Mouse (Mus musculus) kidney, adult 11 months (tissue): ENCODE data around the gene Dnajc11.

Experiments used
- DNase-seq: peaks from one replicate; pipeline ENCODE4 v3.0.0; 2022

Dnajc11 gene

GRCm38 (mm10) chr4:151934215-151934572 is 703 bp downstream of the Dnajc11 start:
- peak; percentile 15 for DNase-seq

DNA sequence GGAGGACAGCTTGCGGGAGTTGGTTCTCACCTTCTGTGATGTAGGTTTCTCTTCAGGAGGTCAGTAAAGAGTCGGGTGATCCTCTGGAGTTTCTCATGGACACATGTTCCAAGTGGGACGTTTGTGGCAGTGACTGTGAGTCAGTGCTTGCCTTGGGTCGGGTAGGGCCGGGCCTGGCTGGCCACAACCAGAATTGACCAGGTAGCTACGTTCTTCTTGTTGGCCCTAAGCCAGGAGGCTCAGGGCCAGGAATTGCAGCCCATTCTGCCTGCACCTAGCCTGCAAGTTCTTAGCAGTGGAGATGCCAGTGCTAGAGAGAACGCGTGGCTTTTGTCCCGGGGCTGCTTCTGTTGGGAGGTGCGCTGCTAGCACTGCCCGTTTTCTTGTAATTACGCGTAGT is 4.0 kb downstream of the Dnajc11 start:
- DNase-seq: peak; percentile 88

- no peak for DNase-seq
Observed at GRCm38 (mm10) chr4:151938089-151938488, 4.6 kb downstream of the Dnajc11 start.

DNA sequence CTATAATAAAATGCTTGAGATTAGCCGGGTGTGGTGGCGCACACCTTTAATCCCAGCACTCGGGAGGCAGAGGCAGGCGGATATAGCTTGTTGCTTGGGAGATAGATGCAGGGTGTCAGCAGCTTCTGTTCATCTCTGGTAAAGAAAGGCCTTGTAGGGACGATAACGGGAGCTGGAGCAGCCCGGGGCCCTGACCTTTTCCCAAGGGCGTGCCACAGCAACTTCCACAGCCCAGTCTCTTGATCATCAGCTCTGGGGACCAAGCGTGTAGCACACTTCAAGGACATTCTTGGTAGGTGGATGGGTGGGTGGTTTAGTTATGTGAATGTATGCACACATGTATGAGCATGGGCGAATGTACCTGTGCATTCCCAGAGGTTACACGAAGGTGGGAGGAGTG is 12.7 kb downstream of the Dnajc11 start:
- DNase-seq: no peak

- no peak for DNase-seq
Observed at GRCm38 (mm10) chr4:151948497-151949471, 15.3 kb downstream of the Dnajc11 start.

DNA sequence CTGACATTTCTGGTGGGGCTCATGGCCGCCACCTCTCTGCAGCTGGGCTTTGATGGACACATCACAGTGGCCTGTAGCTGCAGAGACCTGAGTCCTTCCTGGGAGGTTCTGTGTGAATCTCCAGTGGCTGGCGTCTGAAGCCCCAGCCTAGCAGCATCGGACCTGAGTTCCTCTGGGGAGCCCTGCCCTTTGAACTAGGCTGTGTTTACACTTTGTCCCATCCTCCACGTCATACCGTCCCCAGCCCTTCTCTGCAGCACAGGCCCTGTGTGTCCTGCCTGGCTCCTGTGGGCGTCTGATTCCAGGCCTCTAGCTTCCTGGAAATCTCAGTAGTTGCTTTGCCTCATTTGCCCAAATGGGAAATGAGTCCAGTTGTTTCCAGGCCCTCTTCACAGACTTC is 19.7 kb downstream of the Dnajc11 start:
- DNase-seq: no peak

GRCm38 (mm10) chr4:151955791-151956190 is 22.3 kb downstream of the Dnajc11 start:
- no peak for DNase-seq

GRCm38 (mm10) chr4:151957584-151958315 is 24.3 kb downstream of the Dnajc11 start:
- no peak for DNase-seq

DNA sequence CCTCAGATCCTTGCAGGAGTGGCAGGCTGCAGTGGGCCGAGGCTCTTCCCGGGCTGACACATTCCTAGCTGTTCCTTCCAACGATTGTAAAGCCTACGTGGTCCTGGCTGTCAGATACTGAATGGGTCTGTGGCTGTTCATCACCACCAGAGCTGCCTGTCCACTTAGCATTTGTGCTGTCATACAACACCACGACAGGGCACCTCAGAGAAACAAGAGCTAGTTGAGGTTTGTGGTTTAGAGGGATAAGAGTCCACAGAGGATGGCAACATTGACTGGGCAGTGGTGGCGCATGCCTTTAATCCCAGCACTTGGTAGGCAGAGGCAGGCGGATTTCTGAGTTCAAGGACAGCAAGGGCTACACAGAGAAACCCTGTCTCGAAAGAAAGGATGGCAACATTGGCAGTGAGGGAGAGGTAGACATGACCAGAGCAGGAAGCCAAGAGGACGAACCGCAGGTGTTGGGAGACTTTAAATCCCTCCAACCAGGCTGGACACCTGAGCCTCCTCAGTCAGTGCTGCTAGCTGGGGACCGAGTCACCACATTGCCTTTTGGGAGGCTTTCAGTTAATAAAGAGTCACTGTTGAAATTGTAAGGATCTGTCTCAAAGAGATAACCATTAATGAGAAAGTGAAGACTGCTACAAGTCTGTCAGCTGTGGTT is 26.5 kb downstream of the Dnajc11 start:
- DNase-seq: no peak

GRCm38 (mm10) chr4:151960513-151960854 is 27.0 kb downstream of the Dnajc11 start:
- DNase-seq: no peak

GRCm38 (mm10) chr4:151962817-151963216 is 29.3 kb downstream of the Dnajc11 start:
- no peak for DNase-seq

GRCm38 (mm10) chr4:151968204-151968921 is 34.9 kb downstream of the Dnajc11 start:
- DNase-seq: no peak

GRCm38 (mm10) chr4:151972221-151972967 is 38.9 kb downstream of the Dnajc11 start:
- DNase-seq: no peak

GRCm38 (mm10) chr4:151975441-151975840 is 42.0 kb downstream of the Dnajc11 start:
- DNase-seq: no peak

DNA sequence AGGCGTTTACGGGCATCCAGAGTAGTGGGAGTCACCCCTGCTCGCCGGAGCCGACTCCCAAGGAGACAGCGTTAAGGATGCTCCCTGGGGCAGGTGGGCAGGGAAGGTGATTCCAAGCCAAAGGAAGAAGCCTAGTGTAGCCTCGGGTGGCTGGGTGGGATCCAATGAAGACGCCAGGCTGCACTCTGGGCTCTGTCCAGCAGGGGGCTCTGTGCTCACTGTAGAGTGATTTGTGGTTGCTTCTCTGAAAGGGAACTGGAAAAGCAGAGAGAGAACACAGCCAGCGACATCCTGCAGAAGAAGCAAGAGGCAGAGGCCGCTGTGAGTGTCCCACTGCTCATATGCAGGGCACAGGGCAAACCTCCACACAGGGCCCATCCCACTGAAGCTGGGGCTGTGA is 44.3 kb downstream of the Dnajc11 start:
- DNase-seq: peak; percentile 68

DNA sequence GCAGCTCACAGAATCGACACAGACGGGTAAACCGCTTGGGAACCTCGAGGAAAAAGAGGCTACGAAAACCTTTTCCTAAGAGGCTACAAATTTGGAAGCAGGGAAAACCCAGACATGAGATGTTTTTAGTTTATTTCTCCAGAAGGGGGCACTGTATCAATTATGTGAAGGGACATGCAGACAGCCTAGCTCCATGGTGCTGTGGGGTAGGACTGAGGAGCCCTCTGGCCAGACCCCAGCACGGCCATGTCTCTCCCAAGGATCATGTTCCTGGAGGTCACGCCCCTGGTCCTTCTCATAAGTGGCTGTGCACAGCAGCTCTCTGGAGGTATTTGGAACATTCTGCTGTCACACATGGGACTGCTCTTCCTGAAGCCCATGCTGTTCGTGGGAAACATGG is 47.2 kb downstream of the Dnajc11 start:
- no peak for DNase-seq

GRCm38 (mm10) chr4:151981363-151981762 is 47.9 kb downstream of the Dnajc11 start:
- DNase-seq: peak; percentile 75

DNA sequence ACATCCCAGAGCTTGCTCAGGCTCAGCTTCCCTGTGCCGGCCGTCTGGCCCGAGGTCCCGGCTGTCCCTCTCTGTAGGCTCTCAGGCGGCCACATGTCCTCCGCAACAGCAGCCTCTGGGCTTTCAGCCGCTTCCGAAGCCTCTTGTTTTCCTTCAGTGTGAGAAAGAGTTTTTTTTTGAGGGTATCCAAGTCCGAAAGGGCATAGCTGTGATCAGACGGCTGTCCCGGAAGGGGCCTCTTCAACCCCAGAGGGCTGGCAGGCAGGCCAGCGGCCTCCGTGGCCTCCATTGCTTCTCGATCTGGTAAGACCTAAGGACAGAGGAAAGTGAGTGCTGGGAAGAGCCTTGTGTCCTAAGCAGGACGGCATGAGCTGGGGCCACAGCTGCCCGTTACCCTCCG is 49.6 kb downstream of the Dnajc11 start:
- no peak for DNase-seq

DNA sequence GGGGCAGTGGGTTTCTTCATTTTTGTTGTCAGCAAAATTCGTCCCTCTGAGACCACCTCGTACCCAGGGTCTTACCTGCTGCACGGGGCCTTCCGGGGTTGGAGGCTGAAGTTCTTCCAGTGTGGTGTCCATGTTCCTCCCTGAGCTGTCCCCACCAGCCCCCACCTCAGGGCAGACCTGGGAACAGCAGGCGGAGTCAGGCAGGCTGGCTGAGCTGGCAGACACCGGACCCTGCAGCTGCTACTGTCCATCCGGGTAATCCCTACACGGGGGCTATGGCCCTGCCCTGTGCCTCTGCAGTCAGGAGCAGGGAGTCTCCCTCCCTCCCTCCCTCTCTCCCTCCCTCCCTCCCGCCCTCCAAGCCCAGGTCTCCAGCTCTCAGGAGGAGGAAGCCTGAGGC is 50.1 kb downstream of the Dnajc11 start:
- no peak for DNase-seq

DNA sequence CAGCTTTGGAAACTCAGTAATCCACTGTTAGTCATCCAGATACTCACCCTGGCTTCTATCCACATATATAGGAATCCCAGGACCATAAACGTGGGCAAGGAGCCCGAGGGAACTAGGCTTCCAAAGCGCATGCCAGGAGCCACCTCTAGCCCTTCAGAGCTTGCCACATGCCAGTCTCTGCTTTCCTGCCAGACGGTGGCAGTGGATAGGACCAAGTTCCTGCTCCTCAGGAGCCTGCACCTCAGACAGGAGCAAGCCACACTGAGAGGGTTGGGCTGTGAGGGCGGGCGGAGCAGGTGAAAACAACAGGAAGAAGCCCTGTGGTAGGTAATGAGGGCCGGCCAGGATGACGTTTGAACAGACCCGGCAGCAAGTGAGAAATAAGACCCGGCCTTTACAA is 52.4 kb downstream of the Dnajc11 start:
- DNase-seq: no peak

- DNase-seq: no peak
Observed at GRCm38 (mm10) chr4:151986650-151987049, 53.2 kb downstream of the Dnajc11 start.

GRCm38 (mm10) chr4:151988014-151988341 is 54.5 kb downstream of the Dnajc11 start:
- no peak for DNase-seq
